Mouse (Mus musculus): ENCODE measurements around the gene Sept7. TPM values are rescaled to one million over a fixed set of nuclear protein-coding genes. Genes with fewer than 3 reads are reported as not detected.
A peak's percentile ranks its signal among the peaks of the same experiment; 100 is the strongest.

Sept7 gene
- total and polyA plus RNA-seq, 2 experiments from 2014 or later, result 137 to 249 TPM

DNA sequence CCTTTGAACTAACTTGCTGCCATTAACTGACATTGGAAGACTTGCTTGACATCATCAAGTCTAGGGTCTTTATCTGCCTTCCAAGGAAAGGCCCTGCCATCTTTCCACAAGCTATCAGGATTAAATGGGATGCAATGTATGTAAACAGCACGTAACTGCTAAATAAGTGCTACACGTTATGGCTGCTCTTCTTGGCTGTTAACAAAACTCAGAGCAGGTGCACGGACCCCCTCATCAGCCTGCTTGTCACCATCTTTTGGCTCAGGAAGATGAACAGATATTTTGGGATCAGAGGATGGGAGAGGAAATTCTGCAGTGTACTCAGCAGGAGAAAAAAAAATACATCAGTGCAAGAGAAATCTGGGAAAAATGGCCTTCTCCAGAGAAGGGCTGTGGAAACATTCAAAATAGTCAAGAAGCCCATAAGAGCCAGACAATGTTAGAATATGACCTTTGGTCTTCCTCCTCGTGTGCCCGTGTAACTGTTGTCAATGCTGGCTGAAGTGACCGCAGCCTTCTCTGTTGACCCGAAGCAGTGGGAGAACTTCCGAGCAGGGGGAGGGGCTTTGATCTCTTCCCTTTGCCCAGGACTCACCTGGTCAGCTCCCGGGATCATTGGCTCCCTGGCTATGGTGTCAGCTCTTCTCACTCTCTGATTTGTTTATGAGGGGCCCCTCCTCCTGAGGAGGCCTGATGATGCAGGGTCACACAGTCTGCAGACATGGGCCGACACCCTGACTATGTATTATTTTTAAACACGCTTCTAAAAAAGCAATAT is 76.9 kb downstream of the Sept7 start:
- no peak for DNase-seq (ENCODE audit: low spot score)
- no peak for ATAC-seq (ENCODE audit: low FRiP score)
- Histone ChIP-seq H3K9ac (replicated peaks; ENCODE audit: low read length, poor library complexity, severe bottlenecking) (no peak overlapping the region), H3K27ac (ENCODE audit: low read depth, low read length) (no peak overlapping the region), H3K4me1 (ENCODE audit: insufficient read depth, low read length) (no peaks in the 10 kb centered on the region), H3K4me3 (ENCODE audit: low read depth, low read length) (no peak overlapping the region), H3K9me3 (ENCODE audit: low read length) (no peaks in the 10 kb centered on the region), H3K27me3 (ENCODE audit: insufficient read depth, low read length) (no peaks in the 10 kb centered on the region), H3K4me2 (ENCODE audit: low read depth, low read length, poor library complexity, severe bottlenecking) (no peak overlapping the region), H3K36me3 (ENCODE audit: insufficient read depth, low read length) (no peaks in the 10 kb centered on the region)
- no peak for TF ChIP-seq CTCF (IDR thresholded peaks at IDR 0.05)
- 86% methylated on average over 11 of the region's 11 CpGs for WGBS

GRCm38 (mm10) chr9:25337436-25338198 is 85.4 kb downstream of the Sept7 start:
- H3K4me2 ChIP-seq (ENCODE audit: low read depth, low read length, poor library complexity, severe bottlenecking), result no peak overlapping the region
- WGBS, result 80% methylated on average over 2 of the region's 2 CpGs
- no peaks in the 10 kb centered on the region for H3K36me3 ChIP-seq (ENCODE audit: insufficient read depth, low read length)
- H3K9me3 ChIP-seq (ENCODE audit: low read length), result no peaks in the 10 kb centered on the region
- H3K4me3 ChIP-seq (ENCODE audit: low read depth, low read length), result no peak overlapping the region
- H3K9ac ChIP-seq (replicated peaks; ENCODE audit: low read length, poor library complexity, severe bottlenecking), result no peak overlapping the region
- no peaks in the 10 kb centered on the region for H3K27me3 ChIP-seq (ENCODE audit: insufficient read depth, low read length)
- DNase-seq (ENCODE audit: low spot score) (no peak), ATAC-seq (ENCODE audit: low FRiP score) (no peak)
- H3K27ac ChIP-seq (ENCODE audit: low read depth, low read length), result no peak overlapping the region
- TF ChIP-seq CTCF (IDR thresholded peaks at IDR 0.05), result no peak
- H3K4me1 ChIP-seq (ENCODE audit: insufficient read depth, low read length), result no peaks in the 10 kb centered on the region

- Histone ChIP-seq H3K4me2 (ENCODE audit: low read depth, low read length, poor library complexity, severe bottlenecking) (no peak overlapping the region), H3K27ac (ENCODE audit: low read depth, low read length) (no peak overlapping the region), H3K4me1 (ENCODE audit: insufficient read depth, low read length) (no peaks in the 10 kb centered on the region), H3K4me3 (ENCODE audit: low read depth, low read length) (no peak overlapping the region), H3K9me3 (ENCODE audit: low read length) (no peaks in the 10 kb centered on the region), H3K36me3 (ENCODE audit: insufficient read depth, low read length) (no peaks in the 10 kb centered on the region), H3K9ac (replicated peaks; ENCODE audit: low read length, poor library complexity, severe bottlenecking) (no peak overlapping the region), H3K27me3 (ENCODE audit: insufficient read depth, low read length) (no peaks in the 10 kb centered on the region)
- no peak for DNase-seq (ENCODE audit: low spot score)
- WGBS, result 95% methylated on average over 1 of the region's 1 CpGs
- no peak for TF ChIP-seq CTCF (IDR thresholded peaks at IDR 0.05)
- ATAC-seq (ENCODE audit: low FRiP score), result no peak
Observed at GRCm38 (mm10) chr9:25340412-25340811, 88.2 kb downstream of the Sept7 start.

GRCm38 (mm10) chr9:25353775-25354174 is 101.5 kb downstream of the Sept7 start:
- H3K9me3 ChIP-seq (ENCODE audit: low read length), result no peaks in the 10 kb centered on the region
- no peaks in the 10 kb centered on the region for H3K27me3 ChIP-seq (ENCODE audit: insufficient read depth, low read length)
- H3K4me2 ChIP-seq (ENCODE audit: low read depth, low read length, poor library complexity, severe bottlenecking), result no peak overlapping the region
- TF ChIP-seq CTCF (IDR thresholded peaks at IDR 0.05), result no peak
- H3K4me3 ChIP-seq (ENCODE audit: low read depth, low read length), result no peak overlapping the region
- ATAC-seq (ENCODE audit: low FRiP score) (no peak), DNase-seq (ENCODE audit: low spot score) (peak; percentile 37)
- 87% methylated on average over 1 of the region's 1 CpGs for WGBS
- no peak overlapping the region for H3K9ac ChIP-seq (replicated peaks; ENCODE audit: low read length, poor library complexity, severe bottlenecking)
- H3K27ac ChIP-seq (ENCODE audit: low read depth, low read length), result no peak overlapping the region
- H3K36me3 ChIP-seq (ENCODE audit: insufficient read depth, low read length), result no peaks in the 10 kb centered on the region
- no peaks in the 10 kb centered on the region for H3K4me1 ChIP-seq (ENCODE audit: insufficient read depth, low read length)

GRCm38 (mm10) chr9:25355806-25356205 is 103.6 kb downstream of the Sept7 start:
- DNase-seq (ENCODE audit: low spot score) (peak; percentile 82), ATAC-seq (ENCODE audit: low FRiP score) (peak; percentile 81)
- Histone ChIP-seq H3K4me3 (ENCODE audit: low read depth, low read length) (no peak overlapping the region), H3K36me3 (ENCODE audit: insufficient read depth, low read length) (no peaks in the 10 kb centered on the region), H3K9ac (replicated peaks; ENCODE audit: low read length, poor library complexity, severe bottlenecking) (no peak overlapping the region), H3K27ac (ENCODE audit: low read depth, low read length) (peak overlapping the region; percentile 43; the same call in 1 of the 2 replicates), H3K27me3 (ENCODE audit: insufficient read depth, low read length) (no peaks in the 10 kb centered on the region), H3K4me2 (ENCODE audit: low read depth, low read length, poor library complexity, severe bottlenecking) (no peak overlapping the region), H3K9me3 (ENCODE audit: low read length) (no peaks in the 10 kb centered on the region), H3K4me1 (ENCODE audit: insufficient read depth, low read length) (no peaks in the 10 kb centered on the region)
- WGBS, result 82% methylated on average over 11 of the region's 11 CpGs
- TF ChIP-seq CTCF (IDR thresholded peaks at IDR 0.05), result no peak

- no peaks in the 10 kb centered on the region for H3K4me1 ChIP-seq (ENCODE audit: insufficient read depth, low read length)
- H3K27ac ChIP-seq (ENCODE audit: low read depth, low read length), result no peak overlapping the region
- no peak for DNase-seq (ENCODE audit: low spot score)
- no peak overlapping the region for H3K9ac ChIP-seq (replicated peaks; ENCODE audit: low read length, poor library complexity, severe bottlenecking)
- 90% methylated on average over 12 of the region's 12 CpGs for WGBS
- H3K27me3 ChIP-seq (ENCODE audit: insufficient read depth, low read length), result no peaks in the 10 kb centered on the region
- TF ChIP-seq CTCF (IDR thresholded peaks at IDR 0.05), result no peak
- ATAC-seq (ENCODE audit: low FRiP score), result no peak
- H3K4me3 ChIP-seq (ENCODE audit: low read depth, low read length), result no peak overlapping the region
- H3K4me2 ChIP-seq (ENCODE audit: low read depth, low read length, poor library complexity, severe bottlenecking), result no peak overlapping the region
- H3K36me3 ChIP-seq (ENCODE audit: insufficient read depth, low read length), result no peaks in the 10 kb centered on the region
- H3K9me3 ChIP-seq (ENCODE audit: low read length), result no peaks in the 10 kb centered on the region
Observed at GRCm38 (mm10) chr9:25357589-25357988, 105.3 kb downstream of the Sept7 start.
